Mouse (Mus musculus): ENCODE results near the gene Jag2.

DNA sequence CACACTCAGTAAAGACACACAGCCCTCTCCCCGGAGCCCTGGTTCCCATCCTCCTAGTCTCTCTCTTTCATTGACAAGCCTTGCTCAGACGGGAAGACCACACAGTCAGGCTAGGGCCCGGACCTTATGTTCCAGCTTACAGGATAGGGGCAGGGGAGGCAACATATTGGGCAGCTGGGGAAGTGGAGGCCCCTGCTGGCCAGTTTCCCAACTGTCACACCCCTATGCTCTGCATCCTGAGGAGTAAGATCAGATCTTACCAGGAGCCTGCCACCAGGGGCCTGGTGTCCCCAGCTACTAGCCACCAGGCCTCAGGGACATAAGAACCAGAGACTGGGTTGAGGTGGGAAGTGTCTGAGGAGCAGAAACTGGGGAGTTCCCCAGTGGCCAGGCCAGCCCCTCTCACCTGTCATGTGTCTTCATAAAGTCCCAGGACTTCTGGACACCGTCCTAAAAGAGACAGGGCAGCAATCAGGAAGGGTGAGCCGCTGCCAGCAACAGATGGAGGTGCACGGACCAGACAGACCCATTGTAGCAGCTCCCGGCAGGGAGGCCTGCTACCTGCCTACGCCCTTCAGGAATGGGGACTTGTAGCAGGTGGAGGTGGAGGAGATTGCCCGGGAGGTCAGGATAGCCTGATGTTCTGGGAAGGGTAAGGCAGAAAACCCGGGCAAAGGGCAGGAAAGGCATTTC, 9.4 kb upstream of the Jag2 start:
- TF ChIP-seq CTCF (IDR thresholded peaks at IDR 0.05; ENCODE audit: low read depth) (peak; percentile 69), EP300 (optimal IDR thresholded peaks at IDR 0.05) (no peak)
